Mouse (Mus musculus) liver, adult 2 months (tissue): ENCODE results near the gene Prr12.
A peak's percentile ranks its signal among the peaks of the same experiment; 100 is the strongest.

Source experiments
- CTCF ChIP-seq: fragments of 200-500 bp; IDR thresholded peaks from 2 replicates; pipeline ENCODE4 v1.5.1; 2011; ENCODE audit warnings: low read depth, low read length, control low read depth
- POLR2A ChIP-seq: fragments of 200-500 bp; IDR thresholded peaks from 2 replicates; pipeline ENCODE4 v1.6.1; 2011; ENCODE audit warnings: low read length, control low read depth; ENCODE audit not compliant: insufficient read depth; ENCODE audit errors: extremely low read depth

DNA sequence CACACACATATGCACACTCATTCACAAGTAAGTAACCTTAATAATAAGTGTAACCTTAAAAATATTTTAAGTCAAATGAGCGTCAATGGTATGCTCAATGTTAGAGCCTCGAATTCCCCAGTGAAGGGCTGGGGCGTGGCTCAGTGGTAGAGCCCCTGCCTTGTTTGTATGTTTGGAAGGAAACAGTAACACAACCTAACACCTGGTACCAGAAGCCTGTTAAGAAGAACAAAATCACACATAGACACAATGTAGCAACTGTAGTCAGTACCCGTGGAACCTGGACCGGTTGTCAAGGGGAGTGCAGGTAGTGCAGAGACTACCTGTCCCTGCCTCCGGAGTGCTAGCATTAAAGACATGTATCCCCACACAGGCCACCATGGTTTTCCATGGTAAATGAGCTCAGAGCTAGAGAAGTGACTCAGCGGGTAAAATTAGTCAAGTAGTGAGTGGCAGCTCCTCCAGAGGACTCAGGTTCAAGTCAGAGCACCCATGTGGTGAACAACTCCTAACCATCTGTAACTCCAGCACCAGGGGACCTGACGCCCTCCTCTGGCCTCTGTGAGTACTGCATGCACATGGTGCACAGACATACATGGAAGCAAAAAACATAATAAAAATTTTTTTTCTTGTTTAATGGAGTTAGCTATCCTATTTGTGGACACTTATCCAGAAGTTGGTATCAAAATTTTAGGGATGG lies 46.0 kb upstream of the Prr12 start:
- TF ChIP-seq CTCF (peak; percentile 62), POLR2A (no peak)
